Mouse (Mus musculus) MEL (cell line): ENCODE measurements around the gene Cfap54. TPM values are rescaled to one million over a fixed set of nuclear protein-coding genes. Genes with fewer than 3 reads are reported as not detected.

Experiments
- DNase-seq: peaks from one replicate; pipeline ENCODE4 v3.0.0; 2011; ENCODE audit warnings: low read depth, low spot score
- H3K27ac ChIP-seq: 2 replicates; pipeline ENCODE4 v1.5.1; 2012; ENCODE audit warnings: low read depth, mild to moderate bottlenecking, control low read depth, low read length, moderate library complexity; ENCODE audit not compliant: control insufficient read depth
- H3K27me3 ChIP-seq, 2 experiments: fragments of 150-350 bp in 1 of 2; sonication (generic) in 1 of 2; 2 replicates each; pipeline ENCODE4 v1.6.1; 2012; ENCODE audit warnings: low read length in 2 of 2, mild to moderate bottlenecking in 2 of 2, improper control_type of control experiment in 1 of 2, moderate library complexity in 1 of 2; ENCODE audit not compliant: insufficient read depth in 2 of 2, control insufficient read depth in 1 of 2
- H3K36me3 ChIP-seq, 2 experiments: 2 replicates each; pipeline ENCODE4 v1.6.1; 2012 to 2014; ENCODE audit warnings: low read length in 2 of 2, improper control_type of control experiment in 1 of 2, inconsistent platforms in 1 of 2, mild to moderate bottlenecking in 1 of 2; ENCODE audit not compliant: insufficient read depth in 2 of 2, control insufficient read depth in 1 of 2
- H3K4me1 ChIP-seq, 2 experiments: fragments of 150-350 bp in 1 of 2; sonication (generic) in 1 of 2; 2 replicates each; pipeline ENCODE4 v1.6.1; 2012; ENCODE audit warnings: low read length in 2 of 2, improper control_type of control experiment in 1 of 2, mild to moderate bottlenecking in 1 of 2; ENCODE audit not compliant: insufficient read depth in 2 of 2, control insufficient read depth in 1 of 2
- H3K4me3 ChIP-seq, 2 experiments: fragments of 150-350 bp in 1 of 2; sonication (generic) in 1 of 2; 2 replicates each; pipeline ENCODE4 v1.5.1; 2012; ENCODE audit warnings: low read depth in 2 of 2, low read length in 2 of 2, mild to moderate bottlenecking in 2 of 2, moderate library complexity in 2 of 2, control low read depth in 1 of 2, improper control_type of control experiment in 1 of 2; ENCODE audit not compliant: control insufficient read depth in 1 of 2, insufficient read depth in 1 of 2
- H3K79me2 ChIP-seq: 2 replicates; pipeline ENCODE4 v1.6.1; 2012; ENCODE audit warnings: mild to moderate bottlenecking, low read length, moderate library complexity; ENCODE audit not compliant: control insufficient read depth, poor library complexity, insufficient read depth
- H3K9ac ChIP-seq: 2 replicates; pipeline ENCODE4 v1.6.1; 2012; ENCODE audit warnings: low read depth, mild to moderate bottlenecking, control low read depth, low read length, moderate library complexity; ENCODE audit not compliant: control insufficient read depth, poor library complexity, severe bottlenecking
- H3K9me3 ChIP-seq: fragments of 150-350 bp; sonication (generic); replicated peaks from 2 replicates; pipeline ENCODE4 v1.6.1; 2012; ENCODE audit warnings: mild to moderate bottlenecking, low read length, improper control_type of control experiment, moderate library complexity; ENCODE audit not compliant: insufficient read depth
- BHLHE40 ChIP-seq: IDR thresholded peaks from 2 replicates; pipeline ENCODE4 v1.6.1; 2012; ENCODE audit warnings: low read depth, mild to moderate bottlenecking, inconsistent platforms, low read length, improper control_type of control experiment, borderline replicate concordance
- CHD1 ChIP-seq: IDR thresholded peaks from 2 replicates; pipeline ENCODE4 v1.6.1; 2012; ENCODE audit warnings: low read depth, mild to moderate bottlenecking, inconsistent platforms, low read length, improper control_type of control experiment
- CHD2 ChIP-seq: IDR thresholded peaks from 2 replicates; pipeline ENCODE4 v1.6.1; 2011; ENCODE audit warnings: low read length, improper control_type of control experiment
- CTCF ChIP-seq, 3 experiments: IDR thresholded peaks in 2 of 3; conservative IDR thresholded peaks in 1 of 3; 2 replicates each; pipeline ENCODE4 v1.5.1; 2011 to 2012; ENCODE audit warnings: low read length in 3 of 3, low read depth in 2 of 3, mild to moderate bottlenecking in 2 of 3, improper control_type of control experiment in 1 of 3, inconsistent platforms in 1 of 3, mixed read lengths in 1 of 3, moderate library complexity in 1 of 3; ENCODE audit not compliant: control insufficient read depth in 1 of 3, insufficient read depth in 1 of 3, poor library complexity in 1 of 3, severe bottlenecking in 1 of 3
- E2F4 ChIP-seq: IDR thresholded peaks from 2 replicates; pipeline ENCODE4 v1.6.1; 2011; ENCODE audit warnings: low read depth, low read length, improper control_type of control experiment, borderline replicate concordance
- ELF1 ChIP-seq: IDR thresholded peaks from 2 replicates; pipeline ENCODE4 v1.6.1; 2014; ENCODE audit warnings: low read depth, mild to moderate bottlenecking, inconsistent platforms, low read length, improper control_type of control experiment, moderate library complexity
- EP300 ChIP-seq, 2 experiments: IDR thresholded peaks; 2 replicates each; pipeline ENCODE4 v1.6.1; 2011; ENCODE audit warnings: improper control_type of control experiment in 2 of 2, low read length in 2 of 2, low read depth in 1 of 2, mild to moderate bottlenecking in 1 of 2
- ETS1 ChIP-seq: IDR thresholded peaks from 2 replicates; pipeline ENCODE4 v1.6.1; 2012; ENCODE audit warnings: low read depth, mild to moderate bottlenecking, inconsistent platforms, low read length, improper control_type of control experiment, moderate library complexity
- GABPA ChIP-seq: IDR thresholded peaks from 2 replicates; pipeline ENCODE4 v1.6.1; 2012; ENCODE audit warnings: low read depth, mild to moderate bottlenecking, inconsistent platforms, low read length, improper control_type of control experiment, moderate library complexity
- GATA1 ChIP-seq: IDR thresholded peaks from 2 replicates; pipeline ENCODE4 v1.6.1; 2011; ENCODE audit warnings: low read depth, low read length, improper control_type of control experiment
- HCFC1 ChIP-seq: IDR thresholded peaks from 2 replicates; pipeline ENCODE4 v1.6.1; 2012; ENCODE audit warnings: low read depth, mild to moderate bottlenecking, inconsistent platforms, low read length, improper control_type of control experiment, moderate library complexity
- JUND ChIP-seq: IDR thresholded peaks from 2 replicates; pipeline ENCODE4 v1.6.1; 2011; ENCODE audit warnings: low read depth, mild to moderate bottlenecking, improper control_type of control experiment, low read length
- MAFK ChIP-seq: IDR thresholded peaks from 2 replicates; pipeline ENCODE4 v1.6.1; 2011; ENCODE audit warnings: low read depth, mild to moderate bottlenecking, low read length, improper control_type of control experiment, borderline replicate concordance
- MAZ ChIP-seq: IDR thresholded peaks from 2 replicates; pipeline ENCODE4 v1.6.1; 2012; ENCODE audit warnings: low read depth, mild to moderate bottlenecking, inconsistent platforms, low read length, improper control_type of control experiment
- MEF2A ChIP-seq: IDR thresholded peaks from 2 replicates; pipeline ENCODE4 v1.6.1; 2014; ENCODE audit warnings: low read depth, mild to moderate bottlenecking, inconsistent platforms, low read length, improper control_type of control experiment; ENCODE audit not compliant: poor library complexity, insufficient replicate concordance, severe bottlenecking; ENCODE audit errors: extremely low read depth
- MXI1 ChIP-seq: IDR thresholded peaks from 2 replicates; pipeline ENCODE4 v1.6.1; 2011; ENCODE audit warnings: mild to moderate bottlenecking, low read depth, low read length, improper control_type of control experiment
- MYB ChIP-seq: IDR thresholded peaks from 2 replicates; pipeline ENCODE4 v1.6.1; 2011; ENCODE audit warnings: mild to moderate bottlenecking, low read depth, low read length, improper control_type of control experiment
- MYC ChIP-seq: IDR thresholded peaks from 2 replicates; pipeline ENCODE4 v1.6.1; 2011; ENCODE audit warnings: low read depth, mild to moderate bottlenecking, low read length, improper control_type of control experiment, moderate library complexity
- NELFE ChIP-seq: IDR thresholded peaks from 2 replicates; pipeline ENCODE4 v1.6.1; 2011; ENCODE audit warnings: low read depth, low read length, improper control_type of control experiment
- NRF1 ChIP-seq: IDR thresholded peaks from 2 replicates; pipeline ENCODE4 v1.6.1; 2014; ENCODE audit warnings: low read depth, mild to moderate bottlenecking, inconsistent platforms, low read length, improper control_type of control experiment, moderate library complexity; ENCODE audit not compliant: poor library complexity, insufficient read depth, severe bottlenecking
- POLR2A ChIP-seq, 2 experiments: IDR thresholded peaks; 2 replicates each; pipeline ENCODE4 v1.6.1; 2011 to 2012; ENCODE audit warnings: low read length in 2 of 2, mild to moderate bottlenecking in 2 of 2, control low read depth in 1 of 2, improper control_type of control experiment in 1 of 2, low read depth in 1 of 2, moderate library complexity in 1 of 2; ENCODE audit not compliant: control insufficient read depth in 1 of 2, insufficient read depth in 1 of 2, poor library complexity in 1 of 2
- POLR2AphosphoS2 ChIP-seq: IDR thresholded peaks from 2 replicates; pipeline ENCODE4 v1.6.1; 2011; ENCODE audit warnings: low read length, improper control_type of control experiment
- POLR2AphosphoS5 ChIP-seq: IDR thresholded peaks from 2 replicates; pipeline ENCODE4 v1.6.1; 2012; ENCODE audit warnings: low read depth, borderline replicate concordance, mild to moderate bottlenecking, inconsistent platforms, low read length, moderate library complexity, mixed read lengths
- RAD21 ChIP-seq: IDR thresholded peaks from 2 replicates; pipeline ENCODE4 v1.6.1; 2011; ENCODE audit warnings: mild to moderate bottlenecking, low read depth, low read length, improper control_type of control experiment
- RCOR1 ChIP-seq: IDR thresholded peaks from 2 replicates; pipeline ENCODE4 v1.6.1; 2012; ENCODE audit warnings: low read depth, mild to moderate bottlenecking, inconsistent platforms, low read length, improper control_type of control experiment
- SIN3A ChIP-seq: IDR thresholded peaks from 2 replicates; pipeline ENCODE4 v1.6.1; 2012; ENCODE audit warnings: low read length, improper control_type of control experiment, inconsistent platforms
- SMC3 ChIP-seq: IDR thresholded peaks from 2 replicates; pipeline ENCODE4 v1.6.1; 2011; ENCODE audit warnings: low read depth, low read length, improper control_type of control experiment
- TAL1 ChIP-seq: IDR thresholded peaks from 2 replicates; pipeline ENCODE4 v1.6.1; 2012; ENCODE audit warnings: mild to moderate bottlenecking, inconsistent platforms, low read length, moderate library complexity, mixed read lengths
- TBP ChIP-seq: IDR thresholded peaks from 2 replicates; pipeline ENCODE4 v1.8.0; 2011; ENCODE audit warnings: low read depth, low read length, improper control_type of control experiment
- TCF12 ChIP-seq: IDR thresholded peaks from 2 replicates; pipeline ENCODE4 v1.6.1; 2014; ENCODE audit warnings: low read depth, mild to moderate bottlenecking, inconsistent platforms, low read length, improper control_type of control experiment, moderate library complexity
- UBTF ChIP-seq: IDR thresholded peaks from 2 replicates; pipeline ENCODE4 v1.6.1; 2012; ENCODE audit warnings: low read depth, mild to moderate bottlenecking, inconsistent platforms, low read length, improper control_type of control experiment, moderate library complexity, borderline replicate concordance; ENCODE audit not compliant: insufficient read depth
- USF1 ChIP-seq: IDR thresholded peaks from 2 replicates; pipeline ENCODE4 v1.6.1; 2014; ENCODE audit warnings: low read depth, mild to moderate bottlenecking, inconsistent platforms, low read length, improper control_type of control experiment, moderate library complexity
- USF2 ChIP-seq, 2 experiments: IDR thresholded peaks; 2 replicates each; pipeline ENCODE4 v1.6.1; 2011 to 2012; ENCODE audit warnings: improper control_type of control experiment in 2 of 2, low read length in 2 of 2, borderline replicate concordance in 1 of 2, inconsistent platforms in 1 of 2, low read depth in 1 of 2, mild to moderate bottlenecking in 1 of 2; ENCODE audit not compliant: insufficient read depth in 1 of 2
- ZC3H11A ChIP-seq: IDR thresholded peaks from 2 replicates; pipeline ENCODE4 v1.6.1; 2012; ENCODE audit warnings: low read depth, mild to moderate bottlenecking, inconsistent platforms, low read length, improper control_type of control experiment
- ZKSCAN1 ChIP-seq: IDR thresholded peaks from 2 replicates; pipeline ENCODE4 v1.6.1; 2012; ENCODE audit warnings: low read depth, mild to moderate bottlenecking, inconsistent platforms, low read length, improper control_type of control experiment, moderate library complexity
- ZMIZ1 ChIP-seq: IDR thresholded peaks from 2 replicates; pipeline ENCODE4 v1.6.1; 2012; ENCODE audit warnings: low read depth, mild to moderate bottlenecking, inconsistent platforms, low read length, improper control_type of control experiment, moderate library complexity
- ZNF384 ChIP-seq: IDR thresholded peaks from 2 replicates; pipeline ENCODE4 v1.6.1; 2012; ENCODE audit warnings: low read depth, mild to moderate bottlenecking, inconsistent platforms, low read length, improper control_type of control experiment
- polyA plus RNA-seq, 2 experiments: library from polyadenylated mRNA; stranded (reverse) in 1 of 2; unstranded in 1 of 2; fragments of >175 nt in 1 of 2; fragments of >200 nt in 1 of 2; gene quantifications; 2 replicates each; pipeline versions ENCODE4 v1.2.1 to v1.2.4; 2012; ENCODE audit warnings: low replicate concordance in 2 of 2, low read depth in 1 of 2; ENCODE audit not compliant: insufficient read length in 2 of 2, insufficient read depth in 1 of 2, missing spikeins in 1 of 2
- total RNA-seq: library from RNA; depleted of rRNA; stranded (reverse); fragments of 300-350 nt; gene quantifications from 2 replicates; pipeline ENCODE4 v1.2.3, GENCODE M21; 2012

Cfap54 gene
- total and polyA plus RNA-seq, 3 experiments, result 2.0 to 2.7 TPM; not detected in 1

DNA sequence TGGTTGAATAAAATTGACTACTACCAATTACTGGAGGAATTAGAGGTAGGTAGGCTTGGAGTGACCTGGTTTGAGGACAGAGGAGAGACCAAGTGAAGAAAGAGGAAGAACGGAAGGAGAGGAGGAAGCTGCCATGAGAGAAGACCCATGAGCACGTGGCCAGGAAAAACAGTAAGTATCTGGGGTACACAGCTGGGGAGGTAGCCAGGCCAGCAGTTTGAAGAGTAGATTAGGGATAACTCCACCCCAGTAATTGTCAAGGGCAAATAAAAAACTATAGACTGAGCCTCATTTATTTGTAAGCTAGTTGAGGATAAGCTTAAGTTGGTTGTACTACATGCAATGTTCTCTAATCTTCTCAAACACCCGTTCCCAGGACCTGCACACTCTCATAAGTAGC, 116.3 kb downstream of the Cfap54 start:
- Histone ChIP-seq H3K79me2 (no peaks in the 10 kb centered on the region), H3K9ac (no peak overlapping the region), H3K27ac (peak overlapping the region; percentile 27; the same call in 1 of the 2 replicates), H3K27me3 (no peaks in the 10 kb centered on the region), H3K36me3 (peaks cover 0 to 7% of the 10 kb centered on the region in 2 experiments; a peak in 2 of 4 replicates), H3K9me3 (no peaks in the 10 kb centered on the region), H3K4me3 (no peak overlapping the region), H3K4me1 (peaks cover 0 to 5% of the 10 kb centered on the region in 2 experiments; a peak in 2 of 4 replicates)
- peak; percentile 75 for DNase-seq
- TF ChIP-seq CHD1 (no peak), ELF1 (no peak), GATA1 (peak; percentile 48; the same call in 1 of the 2 replicates), NRF1 (no peak), EP300 (IDR thresholded peaks at IDR 0.05; ENCODE audit: low read depth in 1 of 2, low read length in 2 of 2) (peak in 1 of 2 experiments; percentile 64; a peak in 3 of 4 replicates), POLR2A (IDR thresholded peaks at IDR 0.05; ENCODE audit: control insufficient read depth in 1 of 2, insufficient read depth in 1 of 2, low read depth in 1 of 2, low read length in 2 of 2, poor library complexity in 1 of 2) (no peak), POLR2AphosphoS5 (no peak), TAL1 (peak; percentile 70), JUND (no peak), E2F4 (no peak), CHD2 (no peak), TCF12 (peak; percentile 18; the same call in 1 of the 2 replicates), ZC3H11A (no peak), ZKSCAN1 (no peak), NELFE (no peak), MEF2A (no peak), USF1 (peak; percentile 80), GABPA (no peak), MAZ (no peak), MYC (peak; percentile 91), UBTF (no peak), BHLHE40 (no peak), SIN3A (peak; percentile 49; the same call in 1 of the 2 replicates), ZNF384 (no peak), RCOR1 (no peak), SMC3 (no peak), MAFK (no peak), POLR2AphosphoS2 (no peak), TBP (no peak; the same call in 1 of the 2 replicates), MYB (no peak), MXI1 (0 out of 2 replicates have a peak, but pooled peaks have one; percentile 39), RAD21 (no peak), USF2 (IDR thresholded peaks at IDR 0.05; ENCODE audit: borderline replicate concordance in 1 of 2, insufficient read depth in 1 of 2, low read depth in 1 of 2, low read length in 2 of 2) (no peak), CTCF (IDR thresholded peaks at IDR 0.05 in 2 of 3, conservative IDR thresholded peaks at IDR 0.05 in 1 of 3; ENCODE audit: control insufficient read depth in 1 of 3, insufficient read depth in 1 of 3, low read depth in 2 of 3, low read length in 3 of 3, poor library complexity in 1 of 3, severe bottlenecking in 1 of 3) (no peak), HCFC1 (no peak), ZMIZ1 (no peak), ETS1 (peak; percentile 70)
